Mouse (Mus musculus) inflammation-experienced regulatory T-cells, adult 6 months (primary cell): ENCODE measurements around the gene Gm9970. TPM values are rescaled to one million over a fixed set of nuclear protein-coding genes. Genes with fewer than 3 reads are reported as not detected.
A peak's percentile ranks its signal among the peaks of the same experiment; 100 is the strongest.

Source experiments
- ATAC-seq: one replicate; pipeline ENCODE4 v1.8.0; 2017
- polyA plus RNA-seq, 3 experiments: library from polyadenylated mRNA; unstranded; fragments of 100-300 nt; shearing (Covaris generic); gene quantifications; one replicate each; pipeline ENCODE4 v1.2.1; 2017

Gene Gm9970
- not detected for polyA plus RNA-seq

- peak; percentile 98 for ATAC-seq
These were observed at the start of gene Gm9970, which contains the start of gene Nrbp1 for GRCm38 (mm10) chr5:31240637-31241521. Gene Gm9970 (minus strand): TSS chr5:31241232. Gene Nrbp1 (plus strand): TSS chr5:31240864.

- ATAC-seq, result no peak
These were observed 48.7 kb upstream of the Gm9970 start for GRCm38 (mm10) chr5:31289626-31290230.

- no peak for ATAC-seq
These were observed 47.6 kb upstream of the Gm9970 start for GRCm38 (mm10) chr5:31288655-31289054.

GRCm38 (mm10) chr5:31288225-31288624 is 47.2 kb upstream of the Gm9970 start:
- ATAC-seq, result no peak

- ATAC-seq, result peak; percentile 43
These were observed 38.4 kb upstream of the Gm9970 start for GRCm38 (mm10) chr5:31279245-31279988.

- no peak for ATAC-seq
These were observed 32.0 kb upstream of the Gm9970 start for GRCm38 (mm10) chr5:31273018-31273417.

- ATAC-seq, result no peak
These were observed 26.7 kb upstream of the Gm9970 start for GRCm38 (mm10) chr5:31267686-31268085.

GRCm38 (mm10) chr5:31266101-31266500 is 25.1 kb upstream of the Gm9970 start:
- ATAC-seq, result no peak

- no peak for ATAC-seq
These were observed 16.6 kb upstream of the Gm9970 start for GRCm38 (mm10) chr5:31257616-31258015.

GRCm38 (mm10) chr5:31255971-31256370 is 14.9 kb upstream of the Gm9970 start:
- ATAC-seq, result peak; percentile 67

GRCm38 (mm10) chr5:31255381-31255780 is 14.3 kb upstream of the Gm9970 start:
- no peak for ATAC-seq

GRCm38 (mm10) chr5:31254901-31255300 is 13.9 kb upstream of the Gm9970 start:
- ATAC-seq, result no peak

GRCm38 (mm10) chr5:31254452-31254851 is 13.4 kb upstream of the Gm9970 start:
- no peak for ATAC-seq

GRCm38 (mm10) chr5:31253806-31254205 is 12.8 kb upstream of the Gm9970 start:
- no peak for ATAC-seq

- no peak for ATAC-seq
These were observed 11.9 kb upstream of the Gm9970 start for GRCm38 (mm10) chr5:31252795-31253545.

GRCm38 (mm10) chr5:31252151-31252550 is 11.1 kb upstream of the Gm9970 start:
- ATAC-seq, result no peak

- peak; percentile 47 for ATAC-seq
These were observed 10.6 kb upstream of the Gm9970 start, which contains the start of gene Krtcap3 for GRCm38 (mm10) chr5:31251541-31252101. Gene Krtcap3 (plus strand): TSS chr5:31251691.

GRCm38 (mm10) chr5:31250716-31251115 is 9.7 kb upstream of the Gm9970 start:
- ATAC-seq, result no peak

- no peak for ATAC-seq
These were observed 1.2 kb upstream of the Gm9970 start for GRCm38 (mm10) chr5:31242191-31242590.

- ATAC-seq, result peak; percentile 15
These were observed 546 bp upstream of the Gm9970 start for GRCm38 (mm10) chr5:31241522-31242034.

- no peak for ATAC-seq
These were observed 14.4 kb downstream of the Gm9970 start for GRCm38 (mm10) chr5:31226641-31227040.

- ATAC-seq, result no peak
These were observed 18.3 kb downstream of the Gm9970 start for GRCm38 (mm10) chr5:31222696-31223095.
